Mouse (Mus musculus) E14TG2a.4 (cell line): ENCODE results near the gene Reck.

Source experiments
- CTCF ChIP-seq: conservative IDR thresholded peaks from 2 replicates; pipeline ENCODE4 v1.5.1; 2014; ENCODE audit warnings: low read length
- POU5F1 ChIP-seq: IDR thresholded peaks from 2 replicates; pipeline ENCODE4 v1.6.1; 2014; ENCODE audit warnings: low read length, borderline replicate concordance

DNA sequence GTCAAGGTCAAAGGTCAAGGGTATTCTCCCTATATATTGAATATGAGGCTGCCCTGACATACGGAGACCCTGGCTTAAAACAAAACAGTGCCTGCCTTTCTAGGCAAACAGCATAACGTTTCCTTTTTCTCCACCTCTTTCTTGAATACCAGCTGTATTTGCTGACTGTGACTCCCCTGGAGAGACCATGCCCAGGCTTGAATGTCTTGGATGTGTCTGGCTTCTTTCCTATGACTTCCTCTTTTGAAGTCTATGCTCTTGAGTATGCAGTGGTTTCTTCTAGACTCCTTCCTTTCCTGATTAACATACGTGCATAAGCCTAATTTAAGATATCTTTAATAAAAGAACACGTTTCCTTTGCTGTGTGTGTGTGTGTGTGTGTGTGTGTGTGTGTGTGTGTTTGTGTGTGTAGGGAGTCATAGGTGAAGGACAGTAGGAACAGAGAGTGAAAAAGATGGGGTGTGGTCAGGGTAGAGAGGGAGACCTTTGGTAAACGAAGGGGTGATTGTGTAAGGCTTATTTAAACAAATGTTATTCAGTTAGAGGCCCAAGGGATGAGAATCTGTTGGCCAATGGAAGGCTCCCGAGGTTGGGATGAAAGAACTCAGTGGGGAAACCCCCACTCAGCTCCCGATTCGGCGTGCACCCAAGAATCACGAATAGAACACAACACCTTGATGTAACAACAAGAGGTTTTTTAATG lies 99.7 kb downstream of the Reck start:
- no peak for TF ChIP-seq CTCF
- TF ChIP-seq POU5F1 = no peak
